16 mouse cellular contexts compared by ENCODE assay signal in the genomic region with DNA sequence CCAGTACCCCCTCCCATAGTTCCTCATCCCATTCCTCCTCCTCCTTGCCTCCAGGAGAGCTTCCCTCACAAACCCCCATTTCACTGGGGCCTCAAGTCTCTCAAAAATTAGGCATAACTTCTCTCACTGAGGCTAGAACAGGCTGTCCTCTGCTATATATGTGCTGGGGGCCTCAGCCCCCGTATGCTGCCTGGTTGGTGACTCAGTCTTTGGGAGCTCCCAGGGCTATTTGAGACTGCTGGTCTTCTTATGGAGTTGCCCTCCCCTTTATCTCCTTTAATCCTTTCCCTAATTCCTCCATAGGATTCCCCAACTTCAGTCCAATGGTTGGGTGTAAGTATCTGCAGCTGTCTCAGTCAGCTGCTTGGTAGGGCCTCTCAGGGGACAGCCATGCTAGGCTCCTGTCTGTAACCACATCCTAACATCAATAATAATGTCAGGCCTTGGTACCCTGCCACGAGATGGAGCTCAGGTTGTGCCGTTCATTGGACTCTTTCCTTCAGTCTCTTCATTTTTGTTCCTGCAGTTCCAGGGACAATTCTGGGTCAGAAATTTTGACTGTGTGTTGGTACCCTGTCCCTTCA.
"Had no signal": no experiment of that assay in that cellular context is flagged by ENCODE, and none has a peak within 500 bp of the region (broad histone marks: within the 10 kb centered on the region; RNA-seq: fewer than 3 reads in every experiment).

No protein-coding gene starts in this region.

- H3K27me3 ChIP-seq: liver, embryonic 13.5 days; midbrain, embryonic 12.5 days; midbrain, embryonic 15.5 days; neural tube, embryonic 13.5 days; stomach, embryonic 15.5 days had no signal

- H3K4me2 ChIP-seq: liver, embryonic 13.5 days; lung, embryonic 14.5 days; midbrain, embryonic 12.5 days; midbrain, embryonic 15.5 days; neural tube, embryonic 13.5 days; stomach, embryonic 15.5 days had no signal

- H3K4me1 ChIP-seq: liver, embryonic 13.5 days; midbrain, embryonic 12.5 days; midbrain, embryonic 15.5 days; neural tube, embryonic 13.5 days; stomach, embryonic 15.5 days had no signal

- H3K9ac ChIP-seq: liver, embryonic 13.5 days; lung, embryonic 14.5 days; midbrain, embryonic 12.5 days; midbrain, embryonic 15.5 days; neural tube, embryonic 13.5 days; stomach, embryonic 15.5 days had no signal

- H3K27ac ChIP-seq: liver, embryonic 13.5 days; macrophage; midbrain, embryonic 12.5 days; midbrain, embryonic 15.5 days; neural tube, embryonic 13.5 days; stomach, embryonic 15.5 days had no signal

- DNase-seq: kidney, adult 9 months; kidney, postnatal 14 days; kidney, postnatal 4 days; liver; liver, embryonic 13.5 days; lung, embryonic 14.5 days; retina, postnatal 1 day; right cerebral cortex, postnatal 25 days; spleen, adult 18-20 months; thymus, postnatal 25 days had no signal

- ATAC-seq: lung, postnatal 0 days; midbrain, embryonic 15.5 days had no signal

- H3K36me3 ChIP-seq: liver, embryonic 13.5 days; midbrain, embryonic 12.5 days; midbrain, embryonic 15.5 days; neural tube, embryonic 13.5 days; stomach, embryonic 15.5 days had no signal

- H3K9me3 ChIP-seq: liver, embryonic 13.5 days; midbrain, embryonic 15.5 days; neural tube, embryonic 13.5 days; stomach, embryonic 15.5 days had no signal

- H3K4me3 ChIP-seq: liver, embryonic 13.5 days; midbrain, embryonic 12.5 days; midbrain, embryonic 15.5 days; neural tube, embryonic 13.5 days; stomach, embryonic 15.5 days had no signal
